Mouse (Mus musculus) stomach, embryonic 15.5 days (tissue): ENCODE measurements at regions not wholly inside any gene's neighbourhood (a gene's known extent, or its start where the extent isn't known, plus 50 kb on each side); places are given as distances from the start of the nearest gene placed in this dataset.

ENCODE experiments used
- ATAC-seq: fragments of 200-750 bp; cut with Nextera tagmentation; 2 replicates; pipeline ENCODE4 v1.8.0; 2017; ENCODE audit warnings: low read depth, moderate number of reproducible peaks, moderate TSS enrichment; ENCODE audit not compliant: insufficient read depth, low FRiP score
- H3K27ac ChIP-seq: fragments of 300-500 bp; sonication (generic); 2 replicates; pipeline ENCODE4 v1.5.1; 2015; ENCODE audit warnings: mild to moderate bottlenecking, inconsistent platforms
- H3K27me3 ChIP-seq: fragments of 300-500 bp; sonication (generic); replicated peaks from 2 replicates; pipeline ENCODE4 v1.6.1; 2015; ENCODE audit warnings: inconsistent platforms
- H3K36me3 ChIP-seq: fragments of 300-500 bp; sonication (generic); 2 replicates; pipeline ENCODE4 v1.6.1; 2015; ENCODE audit warnings: inconsistent platforms
- H3K4me1 ChIP-seq: fragments of 300-500 bp; sonication (generic); 2 replicates; pipeline ENCODE4 v1.6.1; 2015; ENCODE audit warnings: inconsistent platforms
- H3K4me2 ChIP-seq: fragments of 300-500 bp; sonication (generic); 2 replicates; pipeline ENCODE4 v1.6.1; 2015; ENCODE audit warnings: mild to moderate bottlenecking, inconsistent platforms
- H3K4me3 ChIP-seq: fragments of 300-500 bp; sonication (generic); replicated peaks from 2 replicates; pipeline ENCODE4 v1.5.1; 2015; ENCODE audit warnings: inconsistent platforms
- H3K9ac ChIP-seq: fragments of 300-500 bp; sonication (generic); 2 replicates; pipeline ENCODE4 v1.6.1; 2015; ENCODE audit warnings: inconsistent platforms
- H3K9me3 ChIP-seq: fragments of 300-500 bp; sonication (generic); 2 replicates; pipeline ENCODE4 v1.6.1; 2016; ENCODE audit warnings: inconsistent platforms
- WGBS: fragments of 180-500 bp; shearing (Covaris S2); methylation state at CpG from one replicate; pipeline ENCODE4 v1.1.7; 2015; 5-methylcytosine and 5-hydroxymethylcytosine counted together

DNA sequence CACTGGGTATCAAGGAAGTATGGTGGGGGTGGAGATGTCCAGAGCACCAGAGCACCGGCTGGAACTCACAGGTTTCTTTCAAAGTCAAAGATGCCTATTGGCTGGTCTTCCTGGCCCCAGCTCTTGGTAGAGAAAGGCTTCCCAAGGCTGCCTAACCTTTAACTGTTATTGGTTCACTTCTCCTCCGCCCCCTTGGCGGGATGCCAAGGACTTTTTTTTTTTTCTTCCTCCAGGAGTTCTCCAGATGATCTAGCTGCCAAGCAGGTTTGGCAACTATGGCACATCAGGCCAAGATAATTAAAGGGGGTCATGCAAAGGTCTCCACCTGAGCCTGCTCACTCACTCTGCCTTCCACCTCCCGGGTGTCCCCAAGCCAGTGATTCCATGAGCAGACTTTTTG, 67.5 kb downstream of the Sc5d start:
- H3K36me3 ChIP-seq, result no peaks in the 10 kb centered on the region
- no peaks in the 10 kb centered on the region for H3K27me3 ChIP-seq
- ATAC-seq, result peak; percentile 88
- H3K9me3 ChIP-seq, result no peaks in the 10 kb centered on the region
- 47% methylated on average over 4 of the region's 4 CpGs for WGBS
- peak overlapping the region; percentile 85 for H3K27ac ChIP-seq
- no peak overlapping the region for H3K9ac ChIP-seq
- H3K4me1 ChIP-seq, result no peaks in the 10 kb centered on the region; the same call in 1 of the 2 replicates
- H3K4me3 ChIP-seq, result no peak overlapping the region
- no peak overlapping the region; the same call in 1 of the 2 replicates for H3K4me2 ChIP-seq

DNA sequence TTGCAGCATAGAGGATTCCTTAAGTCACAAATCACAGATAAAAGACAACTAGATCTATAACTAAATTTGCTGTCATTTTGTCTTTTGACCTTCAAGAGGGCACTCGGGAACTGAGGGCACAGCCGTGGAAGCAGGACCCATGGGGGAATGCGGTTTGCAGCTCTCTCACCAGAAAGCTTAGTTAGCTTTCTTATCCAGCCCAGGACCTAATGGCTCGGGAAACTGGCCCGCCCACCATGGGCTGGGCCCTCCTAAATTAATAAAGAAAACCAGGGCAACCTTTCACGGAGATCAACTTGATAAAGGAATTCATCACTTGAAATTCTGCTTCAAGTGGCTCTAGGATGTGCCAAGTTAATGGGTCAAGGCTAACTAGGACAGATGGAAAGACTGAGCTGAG, 67.9 kb downstream of the Sc5d start:
- Histone ChIP-seq H3K4me3 (no peak overlapping the region), H3K36me3 (no peaks in the 10 kb centered on the region), H3K4me2 (peak overlapping the region; percentile 31; the same call in 1 of the 2 replicates), H3K27me3 (no peaks in the 10 kb centered on the region), H3K4me1 (no peaks in the 10 kb centered on the region; the same call in 1 of the 2 replicates), H3K9ac (no peak overlapping the region), H3K27ac (peak overlapping the region; percentile 85), H3K9me3 (no peaks in the 10 kb centered on the region)
- WGBS, result 72% methylated on average over 6 of the region's 6 CpGs
- ATAC-seq, result peak; percentile 44

DNA sequence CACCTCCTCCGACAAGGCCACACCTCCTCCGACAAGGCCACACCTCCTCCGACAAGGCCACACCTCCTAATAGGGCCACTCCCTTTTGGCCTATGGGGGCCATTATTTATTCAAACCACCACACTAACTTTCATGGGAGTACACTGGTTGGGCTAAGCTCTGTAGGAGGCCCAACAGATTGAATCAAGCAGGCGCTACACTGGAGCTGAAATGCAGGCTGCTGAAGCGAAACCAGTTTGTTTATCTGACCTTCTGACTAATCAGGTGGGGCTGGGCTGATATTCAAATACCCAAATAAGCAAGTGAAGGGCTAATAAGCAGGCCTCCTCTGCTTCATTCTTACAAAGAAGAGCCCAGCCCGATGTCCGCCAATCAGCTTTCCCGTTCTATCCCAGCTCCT, 68.4 kb downstream of the Sc5d start:
- H3K27me3 ChIP-seq, result no peaks in the 10 kb centered on the region
- no peak overlapping the region for H3K9ac ChIP-seq
- 67% methylated on average over 8 of the region's 8 CpGs for WGBS
- H3K36me3 ChIP-seq, result no peaks in the 10 kb centered on the region
- H3K4me3 ChIP-seq, result no peak overlapping the region
- no peaks in the 10 kb centered on the region; the same call in 1 of the 2 replicates for H3K4me1 ChIP-seq
- 0 out of 2 replicates have a peak overlapping the region, but pooled peaks have one; percentile 31 for H3K4me2 ChIP-seq
- H3K9me3 ChIP-seq, result no peaks in the 10 kb centered on the region
- peak overlapping the region; percentile 85 for H3K27ac ChIP-seq
- ATAC-seq, result peak; percentile 68

DNA sequence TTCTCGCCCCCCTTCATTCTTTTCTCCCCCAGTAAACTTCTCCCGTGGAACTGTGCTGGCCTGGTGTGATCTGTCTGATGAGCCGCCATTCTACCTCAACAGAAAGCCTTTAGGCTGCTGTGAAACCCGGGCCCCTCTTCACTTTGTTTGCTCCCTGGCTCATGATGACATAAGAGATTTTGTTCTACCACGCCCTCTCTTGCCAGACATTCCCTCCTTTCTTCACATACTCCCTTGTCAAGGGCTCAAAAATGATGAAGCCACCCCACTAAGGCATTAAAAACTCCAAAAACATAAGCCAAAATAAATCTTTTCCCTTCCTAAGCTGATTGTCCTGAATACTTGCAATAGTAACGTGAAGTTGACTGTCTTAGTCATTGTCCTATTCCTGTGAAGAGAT, 69.1 kb downstream of the Sc5d start:
- H3K9me3 ChIP-seq, result no peaks in the 10 kb centered on the region

DNA sequence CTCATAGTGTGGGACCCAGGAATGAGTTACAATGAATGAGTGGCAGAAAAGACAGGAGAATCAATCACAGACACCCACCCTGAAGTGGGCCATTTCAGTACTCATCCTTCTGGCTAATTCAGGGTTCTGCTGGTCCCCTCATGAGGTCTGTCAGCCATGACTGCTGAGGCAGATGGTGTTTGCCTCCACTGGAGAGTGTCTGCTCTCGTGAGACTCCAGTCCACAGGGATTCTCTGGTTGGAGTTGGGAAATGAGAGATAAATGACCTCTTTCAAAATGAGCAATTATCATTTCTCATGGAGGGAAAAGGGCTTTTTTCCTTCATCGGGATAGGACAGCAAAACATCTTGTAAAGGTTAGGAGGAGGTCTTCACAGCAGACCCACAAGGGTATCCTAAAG, 69.9 kb downstream of the Sc5d start:
- H3K9me3 ChIP-seq, result no peaks in the 10 kb centered on the region
- no peaks in the 10 kb centered on the region; the same call in 1 of the 2 replicates for H3K4me1 ChIP-seq
- H3K27me3 ChIP-seq, result no peaks in the 10 kb centered on the region
- 60% methylated on average over 2 of the region's 2 CpGs for WGBS
- H3K9ac ChIP-seq, result no peak overlapping the region
- no peak overlapping the region for H3K4me2 ChIP-seq
- no peak for ATAC-seq
- H3K27ac ChIP-seq, result no peak overlapping the region
- H3K4me3 ChIP-seq, result no peak overlapping the region
- no peaks in the 10 kb centered on the region for H3K36me3 ChIP-seq

More for the DNA sequence above, 69.1 kb downstream of the Sc5d start:
- Histone ChIP-seq H3K4me1 (no peaks in the 10 kb centered on the region; the same call in 1 of the 2 replicates), H3K36me3 (no peaks in the 10 kb centered on the region), H3K4me2 (no peak overlapping the region), H3K9ac (no peak overlapping the region), H3K4me3 (no peak overlapping the region), H3K27me3 (no peaks in the 10 kb centered on the region), H3K27ac (peak overlapping the region; percentile 85; the same call in 1 of the 2 replicates)
- ATAC-seq, result no peak
- WGBS, result 72% methylated on average over 6 of the region's 6 CpGs

DNA sequence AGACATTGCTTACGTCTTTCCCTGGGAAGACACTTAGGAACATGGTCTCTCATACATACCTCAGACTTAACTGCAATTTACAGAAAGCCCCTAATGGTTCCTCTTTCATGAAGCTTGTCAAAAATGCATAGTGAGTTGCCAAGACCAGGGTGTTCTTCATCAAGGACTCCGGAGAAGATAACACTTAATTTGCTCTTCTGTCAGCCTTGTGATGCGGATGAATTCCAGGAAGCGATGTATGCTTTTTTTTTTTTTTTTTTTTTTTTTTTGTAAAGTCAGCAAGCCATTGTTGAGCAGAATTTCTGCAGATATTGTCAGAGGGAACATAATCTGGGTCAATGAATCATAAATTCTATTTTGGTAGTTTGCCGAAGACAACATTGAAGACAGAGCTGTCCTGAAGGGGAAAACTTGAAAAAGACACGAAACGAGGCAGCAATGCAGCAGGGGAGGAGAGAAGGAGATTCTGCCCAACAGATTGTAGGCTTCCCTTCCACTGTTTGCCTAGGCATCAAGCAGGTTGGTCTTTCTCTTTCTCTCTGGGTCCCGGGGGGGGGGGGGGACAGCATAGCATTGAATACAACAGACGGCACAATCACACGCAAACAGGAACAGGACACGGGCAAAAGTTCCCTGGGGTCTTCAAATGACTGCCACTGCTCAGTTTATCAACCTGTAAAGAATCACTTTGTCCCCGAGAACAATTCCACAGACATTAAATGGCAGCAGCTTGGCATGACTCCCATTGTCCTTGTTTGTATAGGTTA, 69.1 kb upstream of the Sorl1 start:
- WGBS, result 63% methylated on average over 12 of the region's 12 CpGs
- no peak overlapping the region for H3K27ac ChIP-seq
- H3K4me2 ChIP-seq, result no peak overlapping the region
- no peak overlapping the region for H3K4me3 ChIP-seq
- no peak overlapping the region for H3K9ac ChIP-seq
- no peaks in the 10 kb centered on the region for H3K9me3 ChIP-seq
- ATAC-seq, result no peak
- H3K4me1 ChIP-seq, result peaks cover 3% of the 10 kb centered on the region
- H3K36me3 ChIP-seq, result no peaks in the 10 kb centered on the region
- H3K27me3 ChIP-seq, result no peaks in the 10 kb centered on the region

DNA sequence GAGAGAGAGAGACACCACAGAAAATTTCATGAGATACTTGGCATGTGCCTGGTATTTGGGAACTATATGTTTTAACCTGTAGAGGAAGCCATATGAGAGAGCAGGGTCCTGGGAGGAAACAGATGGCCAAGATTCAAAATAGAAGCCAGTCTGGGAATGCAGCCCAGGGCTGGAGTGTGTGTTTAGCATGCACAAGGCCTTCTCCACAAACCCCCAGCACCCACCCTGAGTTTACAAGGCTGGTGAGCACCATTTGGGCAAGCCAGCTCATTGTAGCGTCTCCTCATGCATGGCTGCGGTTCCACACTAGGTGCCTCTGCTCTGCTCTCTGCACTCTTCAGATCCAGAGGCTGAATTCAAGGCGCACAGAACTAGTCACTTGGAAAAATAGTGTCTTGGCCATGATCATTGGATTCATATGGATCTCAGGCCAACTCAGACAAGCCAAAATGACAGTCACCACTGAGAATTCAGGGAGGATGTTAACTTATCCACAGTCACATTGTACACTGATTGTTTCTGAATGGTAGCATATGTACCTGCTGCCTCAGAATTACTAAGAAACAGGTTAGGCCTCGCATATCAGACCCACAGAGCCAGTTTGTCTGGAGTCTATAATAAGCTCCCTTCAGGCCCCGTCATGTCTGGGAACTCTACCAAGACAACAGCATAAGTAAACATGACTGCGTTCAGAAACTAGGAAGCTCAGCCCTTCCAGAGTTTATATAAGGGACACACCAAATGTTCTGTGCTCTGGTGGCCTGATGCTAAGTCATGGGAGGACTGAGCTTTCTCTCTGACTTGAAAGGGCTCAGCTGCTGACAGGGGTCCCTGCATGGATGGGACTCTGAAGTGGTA, 63.5 kb upstream of the Sorl1 start:
- Histone ChIP-seq H3K4me3 (no peak overlapping the region), H3K9me3 (no peaks in the 10 kb centered on the region), H3K9ac (no peak overlapping the region), H3K27ac (peak overlapping the region; percentile 94), H3K4me1 (peaks cover 13% of the 10 kb centered on the region), H3K36me3 (no peaks in the 10 kb centered on the region), H3K4me2 (no peak overlapping the region), H3K27me3 (no peaks in the 10 kb centered on the region)
- 59% methylated on average over 6 of the region's 6 CpGs for WGBS
- ATAC-seq, result peak; percentile 89

DNA sequence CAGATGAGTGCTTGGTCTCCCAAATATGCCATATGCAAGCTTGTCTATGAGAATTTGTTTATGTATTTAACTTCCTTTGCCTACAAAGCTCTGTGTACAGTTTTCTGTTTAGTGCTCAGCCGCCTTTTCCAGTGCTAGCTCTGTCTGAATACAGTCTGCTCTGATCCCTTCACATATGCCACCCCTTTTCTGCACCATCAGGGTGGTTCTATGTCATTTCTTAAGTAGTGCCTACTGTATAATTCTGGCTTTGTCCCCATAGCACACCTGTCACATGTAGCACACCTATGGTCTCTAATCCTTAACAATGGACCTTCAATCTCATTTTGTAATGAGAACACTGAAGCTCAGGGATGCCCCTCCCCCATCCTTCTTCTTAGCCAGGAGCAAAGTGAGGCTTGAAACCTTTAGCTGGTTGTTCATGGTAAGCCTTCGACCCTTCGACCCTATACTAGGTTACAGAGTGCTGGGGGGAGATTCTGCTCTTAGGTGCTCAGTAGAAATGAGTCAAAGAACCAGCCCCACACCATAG, 60.1 kb upstream of the Sorl1 start:
- peaks cover 13% of the 10 kb centered on the region for H3K4me1 ChIP-seq
- no peak overlapping the region for H3K27ac ChIP-seq
- H3K27me3 ChIP-seq, result no peaks in the 10 kb centered on the region
- H3K4me3 ChIP-seq, result no peak overlapping the region
- no peak for ATAC-seq
- H3K9me3 ChIP-seq, result no peaks in the 10 kb centered on the region
- WGBS, result 87% methylated on average over 3 of the region's 3 CpGs
- H3K9ac ChIP-seq, result no peak overlapping the region
- no peaks in the 10 kb centered on the region for H3K36me3 ChIP-seq
- no peak overlapping the region for H3K4me2 ChIP-seq

DNA sequence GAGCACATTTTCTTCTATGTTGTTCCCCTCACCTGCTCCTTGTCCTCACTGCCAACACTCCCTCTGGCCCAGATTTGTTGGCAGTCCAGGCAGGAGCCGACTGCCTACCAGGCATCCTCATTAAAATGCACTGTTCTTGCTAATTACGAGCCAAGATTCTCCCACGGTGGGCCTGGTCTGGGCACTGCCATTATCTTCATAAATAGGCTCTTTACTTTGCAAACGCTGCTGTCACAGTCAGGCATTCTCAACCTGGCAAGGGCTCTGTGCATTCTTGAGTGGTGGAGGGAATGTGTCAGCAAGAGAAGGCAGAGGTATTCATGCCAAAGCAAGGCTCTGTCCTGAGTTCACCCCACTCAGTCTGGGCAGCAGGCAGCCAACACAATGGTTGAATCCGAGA, 59.4 kb upstream of the Sorl1 start:
- no peak for ATAC-seq
- no peak overlapping the region for H3K4me2 ChIP-seq
- no peaks in the 10 kb centered on the region for H3K9me3 ChIP-seq
- no peak overlapping the region for H3K27ac ChIP-seq
- H3K27me3 ChIP-seq, result no peaks in the 10 kb centered on the region
- peaks cover 13% of the 10 kb centered on the region for H3K4me1 ChIP-seq
- H3K4me3 ChIP-seq, result no peak overlapping the region
- 55% methylated on average over 5 of the region's 5 CpGs for WGBS
- H3K9ac ChIP-seq, result no peak overlapping the region
- no peaks in the 10 kb centered on the region for H3K36me3 ChIP-seq

DNA sequence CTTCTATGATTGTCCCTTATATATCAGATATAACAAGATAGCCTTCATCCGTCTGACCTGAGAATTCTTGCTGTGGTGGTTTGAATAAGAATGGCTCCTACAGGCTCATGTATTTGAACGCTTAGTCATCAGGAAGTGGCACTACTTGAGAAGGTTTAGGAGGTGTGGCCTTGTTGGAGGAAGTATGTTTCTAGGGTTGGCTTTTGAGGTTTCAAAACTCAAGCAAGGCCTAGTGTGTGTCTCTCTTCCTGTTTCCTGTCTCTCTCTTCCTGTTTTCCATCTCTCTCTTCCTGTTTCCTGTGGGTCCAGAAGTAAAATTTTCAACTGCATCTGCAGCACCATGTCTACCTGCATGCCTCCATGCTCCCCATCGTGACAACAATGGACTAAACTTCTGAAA, 58.3 kb upstream of the Sorl1 start:
- Histone ChIP-seq H3K9ac (no peak overlapping the region), H3K4me1 (peaks cover 5% of the 10 kb centered on the region), H3K36me3 (no peaks in the 10 kb centered on the region), H3K4me3 (no peak overlapping the region), H3K4me2 (no peak overlapping the region), H3K27me3 (no peaks in the 10 kb centered on the region), H3K9me3 (no peaks in the 10 kb centered on the region), H3K27ac (no peak overlapping the region)
- 94% methylated on average over 3 of the region's 3 CpGs for WGBS
- ATAC-seq, result no peak

DNA sequence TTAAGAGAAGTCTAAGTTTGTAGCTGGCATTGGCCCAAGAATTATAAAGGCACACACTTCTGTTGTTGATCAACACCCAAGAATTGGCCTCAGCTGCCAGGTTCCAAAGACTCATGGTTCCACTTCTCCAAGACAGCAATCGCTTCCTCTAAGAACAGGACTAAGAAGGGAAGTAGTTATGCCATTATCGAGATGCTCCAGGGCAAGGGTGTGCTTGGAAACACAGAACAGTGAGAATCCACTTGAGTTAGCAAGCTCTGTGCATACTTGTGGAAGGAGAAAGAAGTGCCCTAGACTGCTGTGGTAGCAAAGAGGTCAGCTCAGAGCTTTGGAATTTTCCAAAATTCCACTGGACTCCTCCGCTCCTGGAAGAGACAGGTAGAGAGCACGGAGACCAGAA, 56.1 kb upstream of the Sorl1 start:
- Histone ChIP-seq H3K9ac (no peak overlapping the region), H3K27me3 (no peaks in the 10 kb centered on the region), H3K27ac (no peak overlapping the region), H3K36me3 (no peaks in the 10 kb centered on the region), H3K4me2 (no peak overlapping the region), H3K4me3 (no peak overlapping the region), H3K4me1 (0 out of 2 replicates have a peak, but pooled peaks cover 4% of the 10 kb centered on the region), H3K9me3 (no peaks in the 10 kb centered on the region)
- ATAC-seq, result no peak
- 80% methylated on average over 4 of the region's 4 CpGs for WGBS
